Mouse (Mus musculus): ENCODE measurements around the gene Ano5.

The Ano5 gene

DNA sequence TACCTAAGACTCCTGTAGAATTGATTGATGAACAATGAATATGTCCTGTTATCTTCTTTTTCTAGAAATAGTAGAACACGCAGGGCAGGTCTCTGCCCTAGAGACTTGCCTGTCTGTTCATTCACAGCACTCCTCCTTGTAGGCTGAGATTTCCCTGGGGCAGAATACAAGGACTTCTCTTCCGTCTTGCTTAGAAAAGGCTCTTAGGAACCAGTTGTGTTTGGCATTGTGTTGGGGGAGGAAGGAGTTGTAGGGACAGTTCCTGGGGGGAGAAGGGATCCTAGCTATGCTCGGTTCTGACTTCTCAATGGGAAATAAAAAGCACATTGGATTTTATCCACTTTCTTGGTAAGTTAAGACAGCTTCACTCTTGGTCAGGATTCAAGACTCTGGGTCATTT, 118.4 kb downstream of the Ano5 start:
- peak; percentile 33 for DNase-seq (ENCODE audit: low spot score)

DNA sequence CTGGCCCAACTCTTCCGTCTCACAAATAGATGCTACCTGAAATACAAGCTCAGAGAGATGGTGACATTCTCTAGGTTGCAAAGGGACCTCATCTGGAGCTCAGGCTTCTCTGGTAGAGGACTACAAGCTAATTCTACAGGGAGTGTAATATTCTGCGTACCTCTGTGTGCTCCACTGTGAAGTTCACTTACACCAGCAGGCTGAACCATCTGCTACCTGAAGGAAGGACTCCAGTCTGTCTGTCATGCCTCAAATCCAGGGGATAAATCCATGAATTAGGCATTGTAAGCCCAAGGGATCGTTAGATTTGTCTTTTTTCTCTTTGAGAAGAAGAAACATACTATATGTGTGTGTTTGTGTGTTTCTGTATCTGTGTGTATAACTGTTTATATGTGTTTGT, 120.3 kb downstream of the Ano5 start:
- DNase-seq (ENCODE audit: low spot score): no peak

GRCm38 (mm10) chr7:51632543-51633229, 121.9 kb downstream of the Ano5 start:
- peak; percentile 27 for DNase-seq (ENCODE audit: low spot score)

- DNase-seq (ENCODE audit: low spot score): no peak
Observed at GRCm38 (mm10) chr7:51633230-51633844, 122.5 kb downstream of the Ano5 start.

Data from embryo, embryonic 10.5 days (tissue).